Mouse (Mus musculus): Measurements from ENCODE around the gene Ky.

Gene Ky

DNA sequence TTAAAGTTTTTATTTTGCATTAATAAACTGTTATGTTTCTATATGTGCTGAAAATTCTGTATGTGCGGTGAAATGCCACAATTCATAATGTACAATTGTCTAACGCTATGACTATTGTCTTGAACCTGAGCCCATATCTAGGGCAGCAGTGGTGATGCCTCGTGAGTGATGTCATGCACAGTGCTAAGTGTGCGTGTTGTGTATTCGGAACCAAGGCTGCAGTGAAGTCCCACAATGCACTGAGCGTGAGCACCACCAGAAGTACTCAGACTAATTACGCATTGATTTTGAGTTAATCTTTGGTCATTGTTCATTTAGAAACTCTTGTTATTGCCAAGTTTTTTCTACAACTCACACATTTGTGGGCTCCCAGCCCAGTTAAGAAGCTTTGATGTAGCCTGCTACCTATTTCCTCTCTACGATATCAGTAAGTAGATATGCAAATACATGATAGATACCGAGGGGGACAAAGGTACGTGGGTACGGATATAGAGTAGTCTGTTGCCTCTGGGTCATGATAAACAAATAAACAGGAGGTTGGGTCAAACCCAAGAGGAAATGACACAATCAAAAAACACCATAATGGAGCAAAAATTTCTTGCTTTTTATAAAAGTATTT, 3.4 kb upstream of the Ky start:
- no peak for DNase-seq (ENCODE audit: low spot score)

DNA sequence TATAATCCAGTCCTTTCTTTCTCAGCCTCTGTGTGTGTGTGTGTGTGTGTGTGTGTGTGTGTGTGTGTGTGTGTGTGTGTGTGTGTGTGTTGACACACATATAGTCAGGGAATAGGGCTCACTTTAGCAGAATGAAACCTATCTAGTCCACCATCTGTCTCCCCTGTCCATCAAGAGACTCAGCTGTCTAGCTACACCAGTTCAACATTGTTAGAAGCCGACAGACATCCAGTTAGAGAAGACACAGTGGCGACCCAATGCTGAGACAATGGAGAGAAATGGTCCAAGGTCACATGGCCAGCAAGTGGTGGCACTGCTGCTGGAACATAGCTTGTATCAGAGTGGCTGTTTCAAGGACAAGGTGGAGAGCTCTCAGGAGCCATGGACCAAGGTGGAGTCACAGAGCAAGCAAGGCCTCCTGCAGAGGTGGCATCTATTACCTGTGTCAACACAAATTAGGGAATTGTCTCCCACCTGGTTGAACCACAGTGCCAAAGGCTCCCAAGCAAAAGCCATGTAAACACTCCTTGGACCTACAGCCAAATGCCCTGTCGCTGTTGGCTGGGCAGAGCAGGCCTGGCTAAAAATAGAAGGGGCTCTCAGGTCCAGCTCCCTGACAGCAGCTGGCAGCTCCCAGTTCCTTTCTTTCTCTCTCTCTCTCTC, 703 bp upstream of the Ky start:
- no peak for DNase-seq (ENCODE audit: low spot score)

DNA sequence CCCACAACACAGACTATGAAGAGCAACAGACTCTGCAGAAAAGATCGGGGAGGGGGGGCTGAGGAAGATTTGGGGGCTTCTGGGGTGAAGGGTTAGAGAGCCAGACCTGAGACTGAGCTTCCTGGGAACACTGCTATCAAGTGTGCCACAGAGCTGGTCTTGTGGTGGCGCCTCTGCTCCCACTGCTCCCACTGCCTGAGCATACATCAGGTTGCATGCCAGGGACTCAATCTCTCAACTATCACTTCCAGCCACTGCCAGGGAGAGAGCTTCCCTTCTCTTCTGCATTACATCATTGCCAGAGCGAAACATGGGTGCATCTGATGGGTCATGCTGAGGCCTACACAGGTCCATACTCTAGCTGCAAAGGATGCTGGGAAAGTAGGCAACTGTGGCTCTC, 2.8 kb downstream of the Ky start:
- no peak for DNase-seq (ENCODE audit: low spot score)

DNA sequence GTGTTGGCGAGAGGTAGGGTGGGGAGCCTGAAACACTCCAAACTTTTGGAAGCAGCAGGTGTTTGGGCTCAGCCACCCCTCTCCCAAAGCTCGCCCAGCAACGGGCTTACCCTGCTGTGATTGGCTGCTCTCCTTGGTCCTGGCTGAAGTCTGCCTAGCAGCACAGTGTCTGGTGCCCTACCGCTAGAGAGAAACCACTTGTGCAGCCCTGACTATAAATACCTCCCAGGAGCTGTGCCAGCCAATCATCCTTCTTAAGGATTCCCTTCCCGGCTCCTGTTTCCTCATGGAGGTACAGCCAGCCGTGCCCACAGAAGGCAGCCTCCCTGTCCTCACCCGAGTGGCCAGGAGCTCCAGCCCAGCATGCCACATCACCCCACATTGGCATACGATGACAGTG, 5.9 kb downstream of the Ky start:
- no peak for DNase-seq (ENCODE audit: low spot score)

DNA sequence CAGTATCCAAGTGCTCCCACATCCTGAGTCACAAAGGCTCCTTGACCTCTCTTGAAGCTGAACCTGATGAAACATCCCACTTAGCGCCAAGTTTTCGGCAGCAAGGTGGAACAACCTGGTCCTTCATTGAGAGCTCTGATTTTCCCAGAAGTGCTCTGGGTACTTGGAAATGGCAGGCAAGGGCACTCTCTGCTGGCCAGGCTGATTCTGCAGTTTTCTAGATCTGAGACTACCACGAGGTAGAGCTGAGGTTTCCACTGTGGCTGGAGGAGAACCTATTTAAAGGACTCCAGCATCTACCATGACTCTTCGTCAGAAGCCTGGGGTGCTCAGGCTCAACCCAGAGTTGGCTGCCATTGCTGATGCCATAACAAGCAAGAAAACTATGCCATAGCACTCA, 8.0 kb downstream of the Ky start:
- DNase-seq (ENCODE audit: low spot score), result no peak

DNA sequence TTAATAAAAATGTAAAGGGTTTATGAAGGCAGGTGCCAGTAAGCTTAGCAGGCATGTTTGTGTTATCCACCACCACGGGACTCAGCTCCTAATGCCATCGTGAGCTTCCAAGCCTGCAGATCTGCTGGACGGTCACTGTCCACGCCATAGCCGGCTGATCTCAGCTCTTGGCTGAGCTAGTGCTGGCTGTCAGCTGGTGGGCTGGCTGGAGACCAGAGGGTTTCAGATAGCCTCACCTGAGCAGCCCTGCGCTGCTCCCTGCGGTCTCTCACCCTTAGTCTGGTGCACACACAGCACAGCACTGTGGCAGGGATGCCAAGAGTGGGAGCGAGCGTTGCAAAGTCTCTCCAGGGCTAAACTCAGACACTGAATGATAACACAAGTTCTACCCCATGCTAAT, 12.9 kb downstream of the Ky start:
- DNase-seq (ENCODE audit: low spot score), result no peak

DNA sequence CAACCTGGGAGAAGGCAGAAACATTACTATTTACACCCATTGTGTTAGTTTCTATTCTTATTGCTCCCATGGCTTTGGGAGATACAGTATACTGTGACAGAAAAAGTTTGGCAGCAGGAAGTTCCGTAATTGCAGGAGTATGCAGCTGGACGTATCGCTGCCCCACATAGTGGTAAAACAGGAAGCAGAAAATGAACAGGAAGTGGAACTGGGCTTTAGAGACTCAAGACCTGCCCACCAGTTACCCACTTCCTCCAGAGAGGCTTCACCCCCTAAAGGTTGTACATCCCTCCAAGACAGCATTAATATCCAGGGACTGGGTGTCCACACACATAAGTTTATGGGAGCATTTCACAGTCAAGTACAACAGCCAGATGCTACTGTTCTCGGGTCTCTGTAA, 15.8 kb downstream of the Ky start:
- peak; percentile 34 for DNase-seq (ENCODE audit: low spot score)

DNA sequence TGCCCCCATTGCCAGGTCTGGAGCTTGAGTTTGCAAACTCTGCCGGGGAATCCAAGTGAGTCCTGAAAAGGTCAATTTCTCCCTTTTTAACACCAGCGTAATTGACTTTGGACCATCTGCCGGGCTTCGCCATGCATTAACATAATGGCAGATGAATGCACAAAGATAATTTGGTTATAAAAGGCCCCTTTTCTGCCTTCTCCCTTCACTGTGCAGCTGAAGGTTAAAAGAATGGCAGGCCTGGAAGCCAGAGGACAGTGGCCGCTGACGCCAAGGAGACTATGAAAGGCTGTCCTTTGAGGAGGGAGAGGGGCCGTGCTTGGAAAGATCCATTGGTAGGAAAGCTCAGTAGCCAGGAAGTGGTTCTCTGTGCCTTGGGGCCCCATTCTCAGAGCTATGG, 22.6 kb downstream of the Ky start:
- DNase-seq (ENCODE audit: low spot score), result no peak

DNA sequence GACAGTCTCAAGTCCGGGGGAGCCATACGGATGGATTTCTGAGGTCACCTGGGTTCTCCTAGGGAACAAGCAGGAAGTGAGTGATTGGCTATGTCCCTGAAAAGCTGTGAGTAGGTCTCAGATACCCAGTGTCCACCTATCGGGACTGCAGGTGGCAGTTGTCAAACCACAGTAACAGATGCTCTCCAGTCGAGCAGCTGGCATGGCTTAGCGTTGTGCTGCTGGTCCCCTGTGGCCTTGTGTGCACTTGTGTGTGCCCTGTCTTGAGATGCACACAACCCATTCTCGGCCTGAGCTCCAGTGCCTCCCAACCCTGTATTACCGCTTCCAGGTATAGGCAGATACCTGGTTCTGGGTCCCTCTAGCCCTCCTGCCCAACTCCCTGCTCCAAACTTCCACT, 23.0 kb downstream of the Ky start:
- no peak for DNase-seq (ENCODE audit: low spot score)

DNA sequence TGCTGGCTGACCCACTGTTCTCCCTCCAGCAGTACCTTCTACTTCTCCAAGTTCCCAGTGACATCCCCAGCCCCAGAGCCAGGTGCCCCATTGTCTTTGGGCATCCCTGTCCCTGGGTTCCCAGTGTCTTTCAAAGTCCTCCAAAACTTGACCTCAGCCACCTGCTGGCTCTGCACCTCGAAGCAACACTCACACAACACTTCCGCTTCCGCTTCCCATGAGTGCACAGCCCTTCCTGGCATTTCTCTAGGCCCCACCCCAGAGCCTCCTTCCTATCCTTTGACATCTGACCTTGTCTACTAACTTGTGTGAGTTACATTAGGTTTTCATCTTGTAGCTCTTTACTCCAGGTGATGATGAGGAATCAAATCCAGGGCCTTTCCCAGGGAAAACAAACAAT, 23.5 kb downstream of the Ky start:
- no peak for DNase-seq (ENCODE audit: low spot score)

DNA sequence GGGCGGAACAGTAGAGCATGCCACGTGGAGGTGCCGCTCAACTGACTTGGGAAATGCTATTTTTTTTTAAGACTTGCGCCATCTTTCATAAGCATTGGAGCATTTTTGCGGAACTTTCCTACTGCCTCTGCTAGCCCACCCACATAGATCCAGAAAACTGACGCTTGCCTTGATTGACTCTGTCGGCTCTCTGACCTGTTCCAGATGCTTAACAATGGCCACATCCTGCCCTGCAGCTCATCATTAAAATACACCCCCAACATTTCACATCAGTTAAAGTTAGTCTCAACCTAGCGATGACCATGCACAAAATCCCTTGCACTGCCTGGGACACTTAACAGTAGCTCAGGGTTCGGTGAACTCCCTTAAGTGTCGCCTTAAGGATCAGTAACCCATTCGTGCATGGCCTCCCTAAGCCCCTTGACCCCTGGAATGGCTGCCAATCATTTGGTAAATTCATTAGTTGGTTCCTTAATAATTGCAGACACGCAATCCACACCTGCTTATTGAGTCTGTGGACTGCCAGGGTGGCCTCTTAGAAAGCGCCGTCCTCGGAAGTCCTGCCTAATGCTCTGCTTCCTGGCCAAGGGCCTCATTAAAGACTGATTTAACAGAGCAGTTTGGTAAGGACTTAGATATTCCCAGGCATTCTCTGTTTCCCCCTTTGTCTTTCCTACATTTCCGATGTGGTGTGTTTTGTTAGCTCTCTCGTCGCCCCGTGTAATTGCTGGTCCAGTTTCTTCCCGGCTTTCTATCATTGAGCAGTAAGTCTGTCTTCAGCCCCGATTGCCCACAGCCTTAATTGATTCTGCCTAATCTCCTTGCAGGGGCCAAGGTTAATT, 25.7 kb downstream of the Ky start:
- no peak for DNase-seq (ENCODE audit: low spot score)

DNA sequence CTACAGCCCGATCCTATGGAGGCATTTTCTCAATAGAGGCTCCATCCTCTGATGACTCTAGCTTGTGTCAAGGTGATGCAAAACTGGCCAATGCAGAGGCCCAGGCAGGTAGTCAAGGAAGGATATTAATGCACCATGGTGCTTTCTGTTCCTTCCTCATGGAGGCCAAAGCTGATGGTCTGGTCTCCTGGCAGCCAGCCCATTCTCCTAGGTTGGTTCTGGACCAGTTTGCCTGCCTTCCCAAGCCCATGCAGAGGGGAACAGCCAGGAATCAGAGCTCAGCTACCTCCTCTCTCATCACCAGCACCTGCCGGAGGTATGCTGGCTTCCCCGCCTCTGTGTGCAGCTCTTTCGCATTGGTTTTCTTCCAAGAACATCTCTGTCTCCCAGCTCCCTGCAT, 31.4 kb downstream of the Ky start:
- DNase-seq (ENCODE audit: low spot score), result no peak

DNA sequence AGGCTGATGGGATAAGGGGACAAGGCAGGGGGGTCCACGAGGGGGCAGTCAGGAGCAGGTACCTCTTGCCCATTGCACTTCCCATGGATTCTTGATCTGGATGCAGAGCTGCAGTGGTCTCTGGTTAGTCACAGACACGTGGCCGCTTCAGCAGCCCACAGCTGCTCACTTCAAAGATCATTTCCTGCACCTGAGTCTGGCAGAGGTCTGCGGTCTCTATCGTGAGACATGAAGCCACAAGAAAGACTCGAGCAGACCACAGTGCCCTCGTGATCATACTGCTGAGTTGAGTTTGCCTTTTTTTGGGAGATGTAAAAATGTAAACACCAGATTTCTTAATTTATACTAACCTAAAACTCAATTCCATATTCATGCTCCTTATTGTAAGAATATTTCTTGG, 34.1 kb downstream of the Ky start:
- no peak for DNase-seq (ENCODE audit: low spot score)

DNA sequence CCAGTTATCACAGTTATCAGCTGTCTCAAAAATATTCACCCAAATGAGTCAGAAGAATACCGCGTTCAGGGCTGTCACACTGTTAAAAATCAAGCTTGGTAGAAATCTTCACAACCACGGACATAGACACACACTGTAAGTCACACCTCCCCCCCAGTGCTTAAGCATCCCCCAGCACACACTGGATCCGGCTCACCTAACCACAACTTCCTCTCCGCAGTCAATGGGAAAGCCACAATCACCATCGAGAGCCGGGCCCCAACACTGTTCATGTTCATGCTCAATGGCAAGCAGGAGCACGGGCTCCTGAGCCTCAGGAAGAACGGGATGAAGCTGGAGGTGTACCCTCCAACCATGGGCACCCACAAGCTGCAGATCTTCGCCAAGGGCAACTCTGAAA, 36.1 kb downstream of the Ky start:
- DNase-seq (ENCODE audit: low spot score), result no peak

DNA sequence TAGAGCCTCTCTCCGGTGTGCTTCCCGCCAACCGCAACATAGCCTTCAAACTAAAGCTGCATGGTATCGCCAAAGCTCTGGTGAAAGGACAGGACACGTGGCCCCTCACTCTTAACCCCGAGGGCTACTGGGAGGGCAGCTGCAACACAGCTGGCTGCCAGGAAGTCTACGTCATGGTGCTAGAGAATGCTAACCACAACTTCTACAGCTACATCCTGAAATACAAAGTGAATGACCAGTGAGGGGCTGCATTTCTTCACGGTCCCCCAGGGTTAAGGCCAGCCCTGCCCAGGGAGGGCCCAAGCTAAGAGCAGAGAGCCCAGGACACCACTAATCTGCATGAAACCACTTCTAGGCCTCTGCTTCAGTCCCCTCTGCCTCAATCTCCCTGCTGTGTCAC, 37.0 kb downstream of the Ky start:
- no peak for DNase-seq (ENCODE audit: low spot score)

DNA sequence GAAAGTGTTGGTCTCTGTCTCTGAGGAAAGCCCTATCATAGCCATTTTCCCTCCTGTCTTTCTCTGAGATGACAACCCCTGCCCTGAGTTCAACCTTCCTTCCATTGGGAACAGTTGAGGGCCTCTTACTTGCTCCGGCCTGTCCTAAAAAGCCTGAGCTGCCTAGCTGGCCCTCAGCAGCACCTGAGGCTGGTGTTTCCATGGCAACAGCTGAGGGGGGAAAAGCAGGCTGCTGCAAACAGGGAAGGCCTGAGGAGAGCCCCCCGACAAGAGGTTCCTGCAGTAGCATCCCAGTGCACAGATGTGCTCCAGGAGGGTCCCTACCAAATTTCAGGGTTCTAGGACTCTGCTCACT, 38.2 kb downstream of the Ky start:
- no peak for DNase-seq (ENCODE audit: low spot score)

DNA sequence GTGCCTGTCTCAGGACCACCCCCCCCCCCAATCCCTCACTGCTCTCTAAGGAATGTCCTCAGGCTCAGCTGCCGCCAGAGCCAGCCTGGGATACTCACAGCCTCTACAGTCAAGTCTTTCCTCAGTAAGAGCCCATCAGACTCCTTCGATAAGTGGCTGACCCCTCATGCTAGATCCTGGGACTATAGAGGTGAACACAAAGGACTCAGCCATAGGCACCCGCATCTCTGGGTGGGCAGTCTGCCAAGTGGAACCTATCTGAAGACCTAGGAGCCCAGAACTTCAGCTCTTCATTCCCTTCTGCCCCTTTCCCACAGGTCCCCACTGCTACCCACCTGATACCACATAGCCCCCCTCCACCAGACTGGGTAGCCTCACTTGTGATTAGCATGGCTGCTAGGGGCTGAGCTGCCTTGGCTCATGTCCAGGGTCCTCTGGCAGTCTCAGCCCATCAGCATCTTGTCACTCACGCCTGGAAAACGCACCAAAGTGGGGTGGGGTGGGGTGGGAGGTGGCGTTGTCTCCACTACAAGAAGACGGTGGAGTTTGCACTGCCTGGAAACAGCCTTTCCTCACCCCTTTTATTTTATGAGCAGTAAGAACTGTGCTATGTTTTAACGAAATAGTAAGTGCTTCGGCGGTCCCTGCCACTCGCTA, 38.7 kb downstream of the Ky start:
- no peak for DNase-seq (ENCODE audit: low spot score)

DNA sequence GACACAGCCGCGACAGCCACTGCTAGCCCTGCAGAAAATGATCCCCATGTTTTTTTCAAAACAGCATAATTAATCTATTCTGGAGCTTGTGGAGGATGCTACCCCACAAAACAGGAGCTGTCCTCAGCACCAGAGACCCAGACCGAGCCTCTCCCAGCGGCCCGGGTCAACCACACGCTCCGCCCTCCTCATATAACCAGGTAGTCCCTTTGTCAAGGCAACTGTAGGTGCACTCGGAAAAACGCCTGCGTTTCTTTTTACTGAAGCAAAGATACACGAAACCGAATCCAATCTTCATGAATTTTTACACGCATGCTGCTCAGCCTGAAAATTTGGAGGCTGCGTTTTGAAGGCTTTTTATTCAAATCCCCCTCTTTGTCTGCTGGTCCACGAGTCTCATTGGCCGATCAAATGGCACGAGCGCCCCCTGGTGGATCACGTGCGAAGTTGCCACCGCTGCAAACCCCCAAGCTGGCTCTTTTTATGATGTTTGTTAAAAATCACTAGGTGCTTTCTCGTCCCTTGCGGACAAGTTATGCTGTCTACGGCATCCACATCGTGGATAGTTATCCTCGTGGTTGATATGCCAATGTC, 39.3 kb downstream of the Ky start:
- DNase-seq (ENCODE audit: low spot score), result peak; percentile 68

DNA sequence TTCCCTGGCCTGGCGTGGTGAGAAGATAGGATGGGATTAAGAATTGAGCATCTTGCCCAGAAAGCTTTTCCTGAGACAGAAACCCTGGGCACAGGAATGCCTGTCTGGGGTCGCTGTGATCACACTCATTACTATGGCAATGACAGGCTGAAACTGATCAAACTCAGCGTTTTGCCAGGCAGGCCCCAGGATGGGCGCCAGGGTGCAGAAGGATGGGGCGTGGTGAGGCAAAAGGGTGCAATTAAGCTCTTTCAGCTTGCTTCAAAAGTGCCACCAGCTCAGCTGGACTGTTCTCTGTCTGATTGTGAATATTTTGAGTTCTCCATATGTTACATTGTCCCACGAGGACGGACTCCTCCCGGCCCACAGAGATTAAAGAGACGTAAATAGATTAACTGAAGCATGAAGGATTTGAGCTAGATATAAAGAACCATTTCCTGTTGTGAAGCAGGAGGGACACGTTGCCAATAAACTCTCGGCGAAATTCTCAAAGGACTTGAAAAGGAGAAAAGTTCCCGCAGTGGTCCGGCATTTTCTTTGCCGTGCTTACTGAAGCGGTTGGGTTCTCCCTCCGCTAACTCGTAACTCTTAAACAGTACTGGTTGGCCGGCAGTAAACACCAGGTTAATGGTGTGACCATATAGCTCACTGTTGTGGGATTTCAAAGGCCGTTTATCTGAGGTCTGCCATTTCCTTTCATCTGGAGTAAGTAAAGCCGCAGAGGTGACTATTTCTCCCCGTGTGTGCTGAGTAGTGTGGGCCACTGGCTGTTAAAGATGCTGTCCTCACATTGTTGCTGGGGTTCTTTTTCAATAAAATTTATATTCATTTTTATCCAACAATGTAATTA, 40.1 kb downstream of the Ky start:
- DNase-seq (ENCODE audit: low spot score), result no peak

DNA sequence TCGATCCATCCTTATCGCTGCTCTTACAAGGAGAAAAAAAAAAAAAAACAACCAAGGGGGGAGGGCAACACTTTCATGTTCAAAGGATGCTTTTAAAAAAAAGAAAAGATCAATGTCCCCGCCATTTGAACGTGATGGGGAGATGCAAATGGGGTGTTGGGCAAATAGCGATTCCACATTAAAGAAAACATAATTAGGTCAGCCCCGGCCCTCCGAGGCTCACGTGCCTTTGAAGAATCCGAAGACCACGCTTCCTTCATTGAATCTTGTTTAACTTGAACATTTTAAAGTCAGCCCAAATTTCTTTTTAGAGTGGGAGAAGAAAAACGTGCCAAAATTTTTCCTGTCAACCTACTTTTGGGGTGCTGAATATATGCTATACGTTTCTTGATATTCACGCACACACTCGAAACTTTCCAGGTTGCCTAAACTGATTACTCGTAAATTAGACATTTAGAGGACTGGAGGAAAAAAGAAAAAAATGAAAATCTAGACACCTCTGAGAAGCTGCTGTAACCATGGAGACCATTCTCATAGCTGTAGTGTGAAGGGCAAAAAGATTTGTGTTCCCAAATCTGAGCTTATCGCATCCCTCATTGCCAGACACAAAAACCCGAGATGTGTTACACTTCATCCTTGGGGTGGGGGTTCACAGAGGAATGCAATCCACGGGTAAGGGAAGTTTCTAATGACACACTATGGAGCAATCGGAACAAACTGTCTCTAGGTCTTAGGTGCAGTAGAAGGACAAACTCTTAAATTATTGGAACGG, 40.9 kb downstream of the Ky start:
- DNase-seq (ENCODE audit: low spot score), result no peak

DNA sequence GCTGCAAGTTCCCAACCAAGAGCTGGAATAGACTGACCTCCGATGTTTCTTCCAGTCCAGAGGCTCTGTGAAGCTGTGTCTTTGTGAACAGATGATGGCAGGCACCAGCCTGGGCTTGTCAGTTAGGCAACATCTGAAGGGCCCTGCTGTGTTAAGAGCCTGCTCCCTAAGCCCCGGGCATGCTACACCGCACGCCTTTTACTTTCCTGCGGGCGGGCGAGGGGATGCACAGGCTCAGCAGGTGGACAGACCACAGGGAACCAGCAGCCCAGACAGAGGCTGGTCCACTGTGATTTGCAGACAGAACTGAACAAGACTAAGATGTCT, 41.4 kb downstream of the Ky start:
- no peak for DNase-seq (ENCODE audit: low spot score)
